Mouse (Mus musculus) heart, adult 11 months (tissue): ENCODE results near the gene Vmn1r179.
"Not testable (repeated sequence)": the region's sequence is repeated elsewhere in the genome, so short reads cannot be mapped to it uniquely, and the experiment has no call there.

Source experiments
- DNase-seq: peaks from one replicate; pipeline ENCODE4 v3.0.0; 2022

Vmn1r179 gene

GRCm38 (mm10) chr7:23926678-23927077, at the start of gene Vmn1r179:
Gene Vmn1r179 (plus strand): TSS chr7:23926978.
- no peak for DNase-seq

GRCm38 (mm10) chr7:23891709-23892108, 35.1 kb upstream of the Vmn1r179 start, which contains the start of gene Vmn1r178:
Gene Vmn1r178 (plus strand): TSS chr7:23892009.
- no peak for DNase-seq

GRCm38 (mm10) chr7:23950332-23950731, 23.6 kb downstream of the Vmn1r179 start, which contains the start of gene Vmn1r180:
Gene Vmn1r180 (plus strand): TSS chr7:23950632.
- DNase-seq = no peak

GRCm38 (mm10) chr7:23968044-23968443, 41.3 kb downstream of the Vmn1r179 start:
- DNase-seq = not testable (repeated sequence)

DNA sequence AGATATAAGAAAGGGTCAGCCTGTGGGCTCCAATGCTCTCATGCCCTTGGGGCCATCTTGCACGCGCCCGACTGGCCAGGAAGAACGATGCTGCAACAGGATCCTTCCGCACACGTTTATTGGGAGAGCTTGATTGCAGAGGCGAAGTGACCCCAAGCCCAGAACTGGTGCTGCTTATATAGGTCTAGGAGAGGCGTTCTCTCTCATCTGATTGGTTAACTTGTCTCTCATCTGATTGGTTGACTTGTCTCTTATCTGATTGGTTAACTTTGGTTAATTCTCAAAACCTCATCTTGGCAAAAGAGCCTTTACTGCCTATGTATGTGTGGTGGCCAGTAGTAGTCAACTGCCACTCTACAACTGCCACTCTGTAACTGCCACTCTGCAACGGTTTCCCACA, 47.5 kb downstream of the Vmn1r179 start, which contains the start of gene Vmn1r181:
Gene Vmn1r181, plus strand, starts transcription at position 301 of the 400 bp plus-strand sequence.
- DNase-seq = not testable (repeated sequence)
